Mouse (Mus musculus) inflammation-experienced regulatory T-cells, adult 6 months (primary cell): ENCODE measurements around the gene Gpn3. TPM values are rescaled to one million over a fixed set of nuclear protein-coding genes. Genes with fewer than 3 reads are reported as not detected.

Experiments
- ATAC-seq: one replicate; pipeline ENCODE4 v1.8.0; 2017
- polyA plus RNA-seq, 3 experiments: library from polyadenylated mRNA; unstranded; fragments of 100-300 nt; shearing (Covaris generic); gene quantifications; one replicate each; pipeline ENCODE4 v1.2.1; 2017

Gene Gpn3
- 10 to 100 TPM; 42.4 to 69.7 (median 60.2) TPM for polyA plus RNA-seq

DNA sequence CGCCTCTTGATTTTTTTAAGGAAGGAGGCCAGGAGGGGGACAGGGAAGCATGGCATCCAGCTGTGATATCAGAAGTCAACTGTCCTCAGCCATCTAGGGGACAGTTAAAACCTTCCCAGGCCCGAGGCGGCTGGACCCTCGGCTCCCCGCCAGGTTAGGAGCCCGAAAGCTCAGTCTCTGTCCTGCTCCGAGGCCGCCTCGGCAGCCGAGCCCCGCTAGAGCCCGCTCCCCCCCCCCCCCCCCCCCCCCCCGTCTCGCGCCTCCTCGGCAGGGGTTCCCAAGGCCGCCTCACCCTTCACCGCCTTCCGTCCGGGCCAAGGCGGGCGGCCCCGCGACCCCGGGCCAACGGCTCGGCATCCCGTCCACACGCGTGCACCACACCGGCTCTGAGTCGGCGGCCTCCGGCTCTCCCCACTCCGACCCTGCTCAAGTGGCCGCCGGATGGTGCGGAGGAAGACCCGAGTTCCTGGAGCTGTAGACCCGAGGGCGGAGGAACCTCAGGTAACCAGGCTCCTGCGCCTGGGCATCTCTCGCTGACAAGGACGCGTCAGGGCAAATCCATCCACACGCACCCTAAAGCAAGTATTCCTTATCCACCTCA lies at the start of gene Gpn3:
Gpn3 (plus strand) TSS at position 286 of the 601 bp plus-strand sequence.
- ATAC-seq: peak; percentile 44

DNA sequence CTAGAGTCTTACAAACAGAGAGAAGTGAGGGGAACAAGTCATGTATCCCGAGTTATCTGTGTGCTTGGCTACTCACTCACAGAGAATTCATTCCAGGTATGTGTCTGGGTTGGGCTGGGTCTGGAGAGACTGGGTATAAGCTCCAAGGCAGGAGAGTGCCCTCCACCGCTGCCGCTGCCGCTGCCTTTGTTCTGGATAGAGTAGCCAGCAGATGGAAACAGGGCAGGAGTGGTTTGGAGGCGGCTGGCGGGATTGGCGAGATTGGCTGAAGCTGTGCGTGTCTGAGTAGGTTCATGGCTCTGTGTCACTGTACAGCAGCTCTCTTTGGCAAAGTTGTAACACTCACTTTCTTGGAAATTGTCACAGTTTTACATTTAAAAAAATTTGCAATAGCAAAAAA lies 48.2 kb upstream of the Gpn3 start:
- ATAC-seq: no peak

DNA sequence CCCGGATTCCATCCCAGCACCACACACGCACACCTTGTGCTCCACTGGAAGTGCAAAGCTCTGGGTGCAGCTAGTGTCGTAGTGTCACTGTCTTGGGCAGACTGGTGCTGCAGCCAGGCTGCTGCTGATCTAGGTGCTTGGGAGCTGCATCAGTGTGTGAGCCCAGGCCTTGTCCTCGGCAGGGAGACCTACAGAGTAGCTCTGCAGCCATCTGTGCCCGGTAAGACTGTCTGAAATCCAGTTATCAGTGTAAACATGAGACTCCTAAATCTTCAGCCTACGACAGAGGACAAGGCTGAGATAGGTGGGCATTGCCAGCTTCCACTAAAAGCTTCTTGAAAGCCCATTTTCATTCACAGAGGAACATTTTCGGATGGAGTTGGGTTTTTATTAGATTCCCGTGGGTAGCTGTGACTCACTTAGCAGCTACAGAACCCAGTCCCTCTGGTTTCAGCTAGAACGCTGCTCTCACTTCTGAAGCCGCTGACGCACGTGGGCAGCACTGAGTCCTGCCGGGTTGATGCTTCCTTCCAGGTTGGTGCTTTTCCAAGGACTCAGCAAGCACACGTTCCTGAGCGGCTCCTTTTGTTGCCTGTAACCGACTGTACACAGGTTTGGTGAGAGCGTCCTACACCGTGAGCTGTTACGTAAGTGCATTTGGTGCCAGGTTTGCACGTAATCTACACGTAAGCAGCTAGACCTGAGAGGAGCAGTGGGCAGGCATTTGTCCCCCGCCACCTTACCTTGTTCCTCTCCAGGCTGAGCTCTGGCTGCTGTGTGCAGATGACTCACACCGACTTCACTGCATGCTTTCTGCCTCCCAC lies 46.9 kb upstream of the Gpn3 start:
- no peak for ATAC-seq

DNA sequence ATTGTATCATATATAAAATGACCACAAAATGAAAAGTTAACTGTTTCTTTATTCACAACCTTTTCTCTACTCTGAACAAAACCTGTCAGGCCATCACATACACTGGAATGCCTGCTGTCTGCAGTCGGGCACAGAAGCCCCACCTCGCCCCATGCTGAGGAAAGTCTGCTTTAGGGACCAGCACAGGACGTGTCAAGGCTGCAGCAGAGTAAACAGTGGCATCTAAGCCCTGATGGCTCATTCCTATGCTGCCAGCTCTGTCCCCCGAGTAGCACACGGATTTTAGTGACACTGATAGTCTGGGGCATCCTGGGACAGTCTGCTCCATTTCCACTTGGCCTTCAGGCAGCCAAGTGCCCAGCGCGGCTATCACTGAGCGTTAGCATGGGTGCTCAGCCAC lies 46.2 kb upstream of the Gpn3 start:
- ATAC-seq: no peak

DNA sequence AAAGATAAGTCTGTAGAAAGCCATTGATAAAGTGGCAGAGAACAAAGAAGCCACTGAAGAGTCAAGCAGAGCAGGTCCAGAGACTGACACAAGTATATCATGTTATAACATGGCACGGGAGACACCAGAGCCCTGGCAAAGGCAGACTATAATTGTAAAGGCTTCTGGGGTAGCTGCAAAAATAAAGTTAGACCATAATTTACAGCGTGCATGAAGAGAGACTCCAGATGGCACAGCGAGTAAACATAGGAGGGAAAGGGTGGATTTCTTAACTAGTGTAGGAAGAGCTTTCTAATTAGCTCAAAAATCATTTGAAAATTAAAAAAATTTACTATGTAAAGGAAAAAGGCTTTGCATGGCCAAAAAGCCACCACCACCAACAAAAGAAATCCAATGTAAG lies 44.4 kb upstream of the Gpn3 start:
- ATAC-seq: no peak

DNA sequence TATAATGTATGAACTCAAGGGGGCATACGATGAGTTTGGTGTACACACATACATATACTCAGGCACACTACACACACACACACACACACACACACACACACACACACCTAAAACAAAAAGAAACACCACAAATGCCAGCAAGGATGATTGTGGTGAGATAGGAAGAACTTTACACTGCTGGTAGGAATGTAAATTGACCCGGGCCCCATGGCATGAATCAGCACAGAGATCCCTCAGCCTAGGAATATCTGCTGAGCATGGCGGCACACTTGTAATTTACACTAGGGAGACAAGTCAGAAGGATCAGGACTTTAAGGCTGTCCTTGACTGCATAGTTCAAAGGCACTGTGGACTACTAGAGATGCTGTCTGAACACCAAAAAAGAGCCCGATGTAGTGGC lies 41.4 kb upstream of the Gpn3 start:
- ATAC-seq: no peak

DNA sequence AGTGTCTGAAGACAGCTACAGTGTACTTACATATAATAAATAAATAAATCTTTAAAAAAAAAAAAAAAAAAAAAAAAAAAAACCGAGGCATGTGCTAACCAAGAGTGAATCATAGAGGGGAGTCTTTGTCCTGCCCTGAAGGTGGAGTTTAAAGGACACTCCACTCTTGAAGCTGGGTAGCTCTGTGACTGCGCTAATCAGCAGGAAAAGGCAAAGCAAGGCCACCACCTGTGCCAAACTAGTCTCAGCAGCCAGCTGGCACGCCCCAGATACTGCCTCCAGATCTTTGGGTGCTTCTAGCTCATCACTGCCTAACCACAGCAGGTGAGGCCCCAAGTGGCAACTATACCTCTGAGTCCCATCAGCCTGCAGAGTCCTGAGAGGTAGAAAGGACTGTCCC lies 37.0 kb upstream of the Gpn3 start:
- ATAC-seq: no peak

DNA sequence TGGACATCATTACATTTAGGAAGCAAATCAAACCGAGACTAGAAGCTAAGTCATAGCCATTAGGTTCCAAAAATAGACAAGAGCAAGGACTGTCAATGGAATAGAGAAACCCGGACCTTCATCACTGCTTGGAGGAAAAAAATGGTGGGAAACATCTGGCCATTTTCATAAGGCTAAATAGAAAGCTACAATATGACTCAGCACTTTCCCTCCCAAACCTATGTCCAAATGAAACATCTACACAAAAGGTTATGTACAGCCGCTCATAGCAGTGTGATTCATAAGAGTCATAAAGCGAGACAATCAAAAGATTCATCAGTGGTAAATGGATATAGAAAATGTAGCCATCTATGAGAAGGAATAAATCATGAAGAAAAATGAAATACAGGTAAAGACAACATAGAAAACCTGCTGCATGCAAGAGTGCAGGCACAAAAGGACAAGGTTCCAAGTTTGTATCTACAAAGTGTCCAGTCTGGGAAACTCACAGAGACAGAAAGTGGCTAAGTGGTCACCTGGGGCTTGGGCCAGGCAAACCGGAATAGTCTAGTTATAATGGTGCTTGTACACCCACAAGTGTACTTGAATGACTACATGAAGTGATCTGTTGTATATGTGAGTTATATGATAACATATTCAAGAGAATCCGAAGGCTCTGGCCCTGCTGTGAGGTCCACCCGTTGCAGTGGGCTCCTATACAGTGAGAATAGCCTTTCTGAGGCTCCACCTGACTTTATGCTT lies 35.0 kb upstream of the Gpn3 start:
- no peak for ATAC-seq

DNA sequence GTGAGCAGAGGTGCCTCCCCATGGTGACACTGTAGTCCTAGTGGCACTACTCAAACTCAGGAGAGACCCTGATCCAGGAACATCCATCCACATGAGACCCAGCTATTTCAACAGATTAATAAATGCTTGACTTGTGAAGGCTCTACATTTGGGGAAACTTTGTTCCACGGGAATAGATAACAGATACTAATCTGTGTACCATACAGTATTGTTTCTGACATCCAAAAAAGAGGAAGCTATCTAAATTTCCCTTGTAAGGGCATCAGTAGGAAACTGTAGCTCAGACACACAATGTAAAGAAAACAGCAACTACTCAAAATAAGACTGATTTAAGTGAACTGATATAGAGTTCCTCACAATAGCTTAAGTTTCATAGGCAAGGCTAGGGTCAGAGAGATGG lies 28.8 kb upstream of the Gpn3 start:
- ATAC-seq: no peak

DNA sequence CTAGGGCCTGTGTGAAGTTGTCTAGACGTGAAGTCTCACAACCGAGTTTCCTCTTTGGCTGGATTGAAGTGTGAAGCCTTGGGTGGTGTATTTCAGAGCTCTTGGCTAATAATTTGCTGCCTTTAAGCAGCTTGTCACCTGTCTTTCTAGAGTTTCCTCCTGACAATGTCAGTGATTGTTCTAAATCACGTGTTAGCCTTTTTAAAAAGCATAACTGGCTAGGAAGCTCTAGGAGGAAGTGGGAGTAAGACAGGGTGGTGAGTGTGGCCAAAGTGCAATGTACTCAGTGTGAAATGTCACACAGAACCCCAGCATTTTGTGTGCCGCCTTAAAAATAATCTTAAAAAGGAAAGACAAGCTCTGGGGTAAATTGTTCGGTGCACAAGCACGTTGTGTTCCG lies 27.9 kb upstream of the Gpn3 start:
- ATAC-seq: no peak

DNA sequence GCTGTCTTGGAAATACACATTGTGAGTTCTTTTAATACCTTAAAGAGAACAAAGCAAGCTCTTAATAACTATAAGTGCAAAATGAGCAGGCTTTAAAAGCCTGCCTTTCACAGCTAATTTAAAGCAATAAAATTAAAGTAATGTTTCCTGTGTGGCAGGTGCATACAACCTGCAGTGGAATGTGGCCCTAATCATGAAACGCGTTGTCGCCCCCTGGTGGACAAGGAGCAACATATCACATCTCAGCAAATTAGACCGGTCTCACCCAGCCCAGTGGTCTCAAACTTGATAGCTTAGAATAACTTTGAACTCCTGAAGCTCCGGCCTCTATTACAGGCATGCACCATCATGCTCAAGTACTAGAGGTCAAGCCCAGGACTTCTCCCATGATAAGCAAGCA lies 27.4 kb upstream of the Gpn3 start:
- peak; percentile 50 for ATAC-seq

DNA sequence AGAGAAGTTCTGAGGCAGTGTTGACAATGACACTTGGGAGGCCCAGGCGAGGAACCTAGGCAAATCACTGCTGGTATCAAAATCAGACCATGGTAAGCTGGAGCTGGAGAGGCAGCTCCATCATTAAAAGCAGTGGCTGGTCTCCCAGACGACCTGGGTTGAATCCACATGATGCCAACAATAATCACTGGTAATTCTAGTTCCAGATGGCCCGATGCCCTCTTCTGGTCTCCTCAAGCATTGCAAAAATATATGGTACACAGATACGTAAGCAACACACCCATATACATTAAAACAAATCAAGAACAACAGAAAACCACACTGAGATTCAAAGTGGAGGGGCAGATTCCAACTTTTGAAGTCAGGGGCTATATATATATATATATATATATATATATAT lies 25.9 kb upstream of the Gpn3 start:
- ATAC-seq: no peak

DNA sequence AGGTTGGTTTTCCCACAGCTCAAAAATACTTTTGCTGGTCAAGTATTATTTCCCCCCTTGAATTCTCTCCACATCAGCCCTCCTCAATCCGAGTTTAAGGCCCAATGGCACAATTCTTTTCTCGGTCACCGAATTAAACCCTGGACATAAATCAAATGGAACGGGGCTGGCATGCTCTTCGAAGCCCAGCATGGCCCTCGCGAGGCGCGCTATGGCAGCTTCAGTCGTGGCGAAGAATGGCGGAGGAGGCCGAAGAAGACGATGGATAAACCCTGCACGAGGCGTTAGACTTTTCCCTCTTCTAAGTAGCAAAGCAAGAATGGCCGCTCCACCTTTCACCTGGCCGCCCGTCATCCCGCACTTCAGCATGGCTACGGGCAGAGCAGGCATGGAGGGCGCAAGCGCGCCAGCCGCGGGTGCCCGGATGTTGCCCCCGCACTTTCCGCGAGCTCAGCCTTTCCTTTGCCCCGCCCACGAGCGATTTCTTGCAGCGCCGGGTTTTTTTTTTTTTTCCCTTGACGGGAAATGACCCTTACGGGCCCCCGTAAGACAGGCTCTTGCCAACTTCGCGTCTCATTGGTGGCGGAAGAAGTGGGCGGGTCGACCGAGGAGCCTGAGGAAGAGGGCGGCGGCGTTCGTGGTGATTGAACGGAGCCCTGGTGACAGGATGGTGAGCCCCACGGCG lies 17.7 kb upstream of the Gpn3 start, which contains the start of the genes Rad9b and Vps29:
Rad9b (minus strand) TSS at position 427 of the 685 bp plus-strand sequence.
Vps29 (plus strand) TSS at position 563 of the 685 bp plus-strand sequence.
- ATAC-seq: peak; percentile 98

DNA sequence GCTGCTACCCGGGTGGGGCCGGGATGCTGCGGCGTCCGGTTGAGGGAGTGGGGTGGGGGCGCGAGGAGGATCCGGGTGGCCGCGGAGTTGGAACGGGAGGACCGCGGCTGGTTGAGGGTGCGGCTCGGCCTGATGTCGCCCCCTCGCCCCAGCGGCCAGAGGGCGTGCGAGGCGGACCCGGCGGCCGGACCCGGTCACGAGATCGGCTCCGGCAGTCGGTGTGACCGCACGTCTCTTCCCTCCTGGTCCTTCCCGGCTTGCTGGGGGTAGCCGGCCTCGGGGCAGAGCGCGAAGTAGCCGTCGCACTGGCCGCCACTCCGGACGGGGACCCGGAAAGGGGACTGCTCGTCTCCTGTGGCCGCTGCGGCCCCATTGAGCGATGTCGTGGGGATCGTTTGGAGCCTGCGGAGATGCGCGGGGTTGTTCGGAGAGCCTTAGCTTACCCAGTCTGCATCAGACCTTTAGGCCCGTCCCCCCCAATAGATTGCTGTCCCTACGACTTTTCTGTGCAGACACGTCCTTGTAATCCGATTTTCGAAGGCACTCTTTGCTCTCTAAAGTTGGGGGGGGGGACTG lies 17.1 kb upstream of the Gpn3 start:
- no peak for ATAC-seq

DNA sequence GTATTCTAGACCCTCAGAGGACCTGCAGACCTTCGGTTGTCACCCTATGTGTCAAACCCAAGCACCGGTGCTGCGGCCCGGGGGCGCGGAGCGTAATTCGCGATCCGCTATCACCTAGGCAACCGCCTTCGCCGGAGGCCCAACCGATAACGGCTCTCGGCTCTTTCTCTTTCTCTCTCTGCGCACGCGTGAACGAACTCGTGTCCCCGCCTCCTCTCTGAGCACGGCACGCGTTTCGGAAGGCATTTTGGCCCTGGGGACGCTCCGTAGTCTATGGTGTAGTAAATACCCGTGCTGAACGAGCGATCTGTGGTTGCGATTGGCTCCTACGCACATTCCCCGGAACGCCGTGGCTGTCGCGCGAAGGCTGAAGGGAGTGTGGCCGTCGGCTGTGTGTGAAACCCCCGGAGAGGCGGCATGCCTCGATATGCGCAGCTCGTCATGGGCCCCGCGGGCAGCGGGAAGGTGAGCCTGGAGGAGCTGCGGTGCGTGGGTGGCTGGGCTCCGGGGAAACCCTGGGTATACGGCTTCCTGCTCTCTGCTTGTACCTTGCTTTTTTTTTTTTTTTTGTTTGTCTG lies 605 bp downstream of the Gpn3 start, which contains the start of gene Fam216a:
Fam216a (minus strand) TSS at position 173 of the 578 bp plus-strand sequence.
- ATAC-seq: peak; percentile 85

DNA sequence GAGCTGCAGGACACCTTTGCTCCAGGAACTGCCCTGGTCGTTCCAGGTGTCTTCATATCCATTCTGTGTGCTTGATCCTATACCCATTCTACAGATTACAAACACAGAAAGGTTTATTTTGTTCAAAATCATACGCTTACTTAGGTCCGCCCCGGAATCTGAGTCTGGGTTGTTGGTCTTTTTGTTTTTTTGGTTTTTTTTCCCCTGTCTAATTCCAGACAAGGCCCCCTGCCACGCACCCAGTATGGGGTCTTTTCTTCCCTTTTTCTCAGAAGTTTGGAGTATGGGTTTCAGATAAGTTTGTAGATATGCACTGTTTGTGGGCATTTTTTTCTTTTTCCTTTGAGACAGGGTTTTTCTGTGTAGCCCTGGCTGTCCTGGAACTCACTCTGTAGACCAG lies 1.2 kb downstream of the Gpn3 start:
- ATAC-seq: no peak

DNA sequence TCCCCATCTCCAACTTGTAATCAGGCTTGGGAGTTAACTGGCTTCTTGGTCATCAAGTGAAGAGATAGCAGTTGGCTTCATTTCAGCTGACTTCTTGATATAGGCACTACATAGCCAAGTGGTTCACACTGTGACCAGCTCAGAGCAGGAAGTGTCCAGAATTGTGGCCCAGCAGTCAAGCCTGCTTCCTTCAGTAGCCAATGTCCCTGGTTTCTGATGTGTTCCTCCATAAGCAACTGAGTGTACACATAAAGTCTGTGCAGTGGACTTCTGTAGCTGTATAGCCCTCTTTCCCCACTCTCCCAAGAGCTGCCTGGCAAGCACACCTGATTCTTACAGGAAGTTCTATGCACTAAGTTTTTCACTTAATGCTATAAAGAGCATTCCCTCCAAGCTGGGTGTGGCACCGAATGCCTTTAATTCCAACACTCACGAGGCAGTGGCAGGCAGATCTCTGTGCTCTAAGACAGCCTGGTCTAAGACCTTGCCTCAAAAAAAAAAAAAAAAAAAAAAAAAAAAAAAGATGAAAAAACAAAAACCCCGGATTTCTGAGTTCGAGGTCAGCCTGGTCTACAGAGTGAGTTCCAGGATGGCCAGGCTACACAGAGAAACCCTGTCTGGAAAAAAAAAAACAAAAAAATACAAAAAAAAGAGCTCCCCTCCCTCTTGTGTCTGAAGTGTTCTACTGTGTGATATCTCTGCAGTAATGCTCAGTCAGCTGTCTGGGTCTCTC lies 5.6 kb downstream of the Gpn3 start:
- no peak for ATAC-seq

DNA sequence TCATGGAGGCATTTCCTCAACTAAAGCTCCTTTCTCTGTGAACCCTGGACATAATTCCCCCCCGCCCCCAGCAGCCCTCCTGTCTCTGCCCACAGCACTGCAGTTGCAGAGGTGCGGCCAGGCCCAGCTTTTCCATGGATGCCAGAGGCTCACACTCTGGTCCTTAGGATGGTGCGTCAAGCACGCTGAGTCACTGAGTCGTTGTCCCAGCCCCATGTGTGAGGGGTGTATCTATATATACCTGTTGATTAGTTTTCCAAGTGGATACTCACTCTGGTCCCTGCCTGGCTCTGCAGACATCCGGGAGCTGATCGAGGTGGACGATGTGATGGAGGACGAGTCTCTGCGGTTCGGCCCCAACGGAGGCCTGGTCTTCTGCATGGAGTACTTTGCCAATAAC lies 6.5 kb downstream of the Gpn3 start:
- ATAC-seq: no peak

DNA sequence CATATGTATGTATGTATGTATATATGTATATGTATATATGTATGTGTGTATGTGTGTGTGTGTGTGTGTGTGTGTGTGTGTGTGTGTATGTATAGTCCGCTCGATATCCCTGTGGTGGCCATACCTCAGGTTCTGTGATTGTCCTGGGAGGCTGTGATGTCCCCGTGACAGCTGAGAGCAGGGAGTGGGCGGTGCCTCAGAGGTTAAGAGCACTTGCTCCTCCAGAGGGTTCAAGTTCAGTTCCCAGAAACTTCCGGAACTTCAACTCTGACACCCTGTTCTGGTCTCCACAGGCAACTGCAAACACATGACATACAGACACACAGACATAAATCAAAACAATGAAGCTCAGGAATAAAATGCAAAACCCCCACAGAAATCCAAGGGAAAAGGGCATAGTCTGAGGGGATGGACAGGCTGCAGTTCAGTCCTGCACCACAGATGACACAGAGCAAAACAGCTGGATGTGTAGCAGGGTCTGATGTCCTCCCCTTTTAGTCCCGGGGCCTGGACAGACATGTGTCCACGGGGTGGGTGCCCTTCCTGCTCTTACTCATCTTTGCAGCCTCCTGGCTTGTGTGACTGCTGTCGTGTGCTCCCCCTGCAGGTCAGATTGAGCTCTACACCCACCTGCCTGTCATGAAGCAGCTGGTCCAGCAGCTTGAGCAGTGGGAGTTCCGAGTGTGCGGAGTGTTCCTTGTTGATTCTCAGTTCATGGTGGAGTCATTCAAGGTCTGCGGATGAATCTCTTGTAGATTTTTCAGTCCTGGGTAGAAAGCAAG lies 7.9 kb downstream of the Gpn3 start:
- ATAC-seq: peak; percentile 73

DNA sequence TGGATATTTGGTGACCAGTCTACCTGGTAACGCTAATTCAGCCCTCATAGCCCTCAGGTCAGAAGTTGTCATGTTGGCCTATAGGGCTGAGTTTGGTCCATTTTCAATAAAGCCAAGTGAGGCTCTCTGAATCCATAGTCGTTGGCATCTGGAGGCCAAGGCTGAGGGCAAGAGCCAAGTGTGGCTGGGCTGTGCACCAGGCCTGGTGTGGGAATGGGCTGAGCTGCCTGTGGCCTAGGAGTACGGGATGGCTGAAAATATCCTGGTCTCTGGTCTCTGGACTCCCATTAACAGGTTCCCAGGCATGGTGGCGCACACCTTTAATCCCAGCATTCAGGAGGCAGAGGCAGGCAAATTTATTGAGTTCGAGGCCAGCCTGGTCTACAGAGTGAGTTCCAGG lies 18.3 kb downstream of the Gpn3 start:
- ATAC-seq: no peak

DNA sequence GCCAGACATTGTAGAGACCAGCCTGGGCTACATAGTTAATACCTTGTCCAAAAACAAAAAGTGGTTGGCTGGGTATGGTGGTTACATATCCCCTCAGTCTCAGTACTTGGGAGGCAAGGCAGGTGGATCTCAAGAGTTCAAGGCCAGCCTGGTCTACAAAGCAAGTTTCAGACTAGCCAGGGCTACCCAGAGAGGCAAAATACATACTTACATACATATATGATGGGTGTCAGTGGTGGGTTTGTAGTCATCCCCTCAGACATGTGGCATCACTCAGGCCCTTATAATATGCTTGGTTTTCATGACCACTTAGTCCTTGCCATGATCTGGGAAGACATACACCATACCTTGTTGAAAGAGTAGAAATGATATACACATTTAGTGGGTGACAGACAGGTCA lies 19.0 kb downstream of the Gpn3 start:
- no peak for ATAC-seq
